Mouse (Mus musculus) heart, postnatal 0 days (tissue): Measurements from ENCODE around the gene Farp1. TPM values are rescaled to one million over a fixed set of nuclear protein-coding genes. Genes with fewer than 3 reads are reported as not detected.

Experiments used
- ATAC-seq: fragments of 200-750 bp; cut with Nextera tagmentation; 2 replicates; pipeline ENCODE4 v1.8.0; 2017; ENCODE audit warnings: low read depth, moderate number of reproducible peaks, moderate library complexity; ENCODE audit not compliant: insufficient read depth
- DNase-seq: peaks from one replicate; pipeline ENCODE4 v3.0.0-alpha.2; 2016; ENCODE audit warnings: low spot score
- H3K27ac ChIP-seq: fragments of 300-500 bp; sonication (generic); 2 replicates; pipeline ENCODE4 v1.5.1; 2014; ENCODE audit warnings: low read depth, mild to moderate bottlenecking
- H3K27me3 ChIP-seq: fragments of 300-500 bp; sonication (generic); 2 replicates; pipeline ENCODE4 v1.6.1; 2014; ENCODE audit warnings: low read length, mixed read lengths; ENCODE audit not compliant: control insufficient read depth, insufficient read depth
- H3K36me3 ChIP-seq: fragments of 300-500 bp; sonication (generic); replicated peaks from 2 replicates; pipeline ENCODE4 v1.6.1; 2014; ENCODE audit warnings: low read length, mixed read lengths; ENCODE audit not compliant: control insufficient read depth, insufficient read depth
- H3K4me1 ChIP-seq: fragments of 300-500 bp; sonication (generic); 2 replicates; pipeline ENCODE4 v1.6.1; 2014; ENCODE audit warnings: antibody characterized with exemption; ENCODE audit not compliant: control insufficient read depth, insufficient read depth
- H3K4me2 ChIP-seq: fragments of 300-500 bp; sonication (generic); 2 replicates; pipeline ENCODE4 v1.6.1; 2014; ENCODE audit warnings: low read depth, mild to moderate bottlenecking, low read length, moderate library complexity
- H3K4me3 ChIP-seq: fragments of 300-500 bp; sonication (generic); 2 replicates; pipeline ENCODE4 v1.5.1; 2014; ENCODE audit warnings: low read depth, low read length
- H3K9ac ChIP-seq: fragments of 300-500 bp; sonication (generic); replicated peaks from 2 replicates; pipeline ENCODE4 v1.6.1; 2014; ENCODE audit warnings: low read depth, low read length, mixed read lengths
- H3K9me3 ChIP-seq: fragments of 300-500 bp; sonication (generic); replicated peaks from 2 replicates; pipeline ENCODE4 v1.6.1; 2016; ENCODE audit warnings: low read length; ENCODE audit not compliant: control insufficient read depth
- CTCF ChIP-seq: IDR thresholded peaks from 2 replicates; pipeline ENCODE4 v1.5.1; 2016; ENCODE audit warnings: antibody characterized with exemption, control low read depth, low read depth
- EP300 ChIP-seq: IDR thresholded peaks from 2 replicates; pipeline ENCODE4 v1.6.1; 2016; ENCODE audit warnings: antibody characterized with exemption, low read depth
- WGBS: fragments of 180-500 bp; shearing (Covaris S2); extraction: QIAGEN DNeasy Blood & Tissue Kit; methylation state at CpG from one replicate; pipeline ENCODE4 v1.1.7; 2014; 5-methylcytosine and 5-hydroxymethylcytosine counted together
- polyA plus RNA-seq: library from polyadenylated mRNA; unstranded; fragments of >200 nt; fragmentation: Nextera tagmentation; extraction: Ambion mirVana; gene quantifications from 2 replicates; pipeline ENCODE4 v1.2.1, GENCODE M21; 2015
- total RNA-seq: library from RNA; depleted of rRNA; stranded (reverse); fragments of >200 nt; gene quantifications from 2 replicates; pipeline ENCODE4 v1.2.3, GENCODE M21; 2014; ENCODE audit warnings: low replicate concordance

Gene Farp1
- total and polyA plus RNA-seq, 2 experiments from 2014 or later = 5.4 to 14.9 TPM

DNA sequence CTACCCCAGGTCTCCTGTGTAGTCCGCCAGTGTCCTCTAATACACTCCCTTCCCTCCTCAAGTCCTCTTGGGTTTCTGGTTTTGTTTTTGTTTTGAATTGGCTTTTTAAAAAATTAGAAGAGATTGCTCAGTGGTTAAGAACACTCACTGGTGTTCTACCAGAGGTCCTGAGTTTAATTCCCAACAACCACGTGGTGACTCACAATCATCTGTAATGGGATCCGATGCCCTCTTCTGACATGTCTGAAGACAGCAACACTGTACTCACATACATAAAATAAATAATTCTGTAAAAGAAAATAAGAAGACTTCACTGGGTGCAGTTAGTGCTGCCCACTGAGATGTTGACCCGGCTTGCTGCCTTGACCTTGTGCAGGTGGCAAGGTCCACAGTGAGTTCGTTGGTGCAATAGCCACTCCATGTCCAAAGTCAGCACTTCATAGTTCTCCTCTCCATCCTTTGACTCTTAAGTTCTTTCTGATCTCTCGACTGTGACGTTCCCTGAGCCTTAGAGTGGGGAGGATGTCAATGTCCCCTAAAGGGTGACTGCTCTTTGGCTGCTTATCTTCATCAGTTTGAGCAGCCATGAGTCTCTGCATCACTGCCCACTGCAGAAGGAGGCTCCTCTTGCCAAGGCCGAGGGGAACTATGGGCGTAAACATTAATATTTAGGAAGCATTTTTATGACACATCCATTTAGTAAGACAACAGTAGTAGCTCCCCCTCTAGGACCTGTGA is 194.2 kb downstream of the Farp1 start:
- peaks cover 4% of the 10 kb centered on the region; the same call in 1 of the 2 replicates for H3K4me1 ChIP-seq
- no peaks in the 10 kb centered on the region for H3K9me3 ChIP-seq
- DNase-seq (no peak), ATAC-seq (no peak)
- no peak overlapping the region for H3K9ac ChIP-seq
- H3K4me2 ChIP-seq = no peak overlapping the region
- no peak overlapping the region for H3K4me3 ChIP-seq
- WGBS = 77% methylated on average over 9 of the region's 9 CpGs
- no peak overlapping the region for H3K27ac ChIP-seq
- peaks cover 33% of the 10 kb centered on the region for H3K36me3 ChIP-seq
- no peaks in the 10 kb centered on the region for H3K27me3 ChIP-seq
- no peak for TF ChIP-seq CTCF
- no peak for TF ChIP-seq EP300

DNA sequence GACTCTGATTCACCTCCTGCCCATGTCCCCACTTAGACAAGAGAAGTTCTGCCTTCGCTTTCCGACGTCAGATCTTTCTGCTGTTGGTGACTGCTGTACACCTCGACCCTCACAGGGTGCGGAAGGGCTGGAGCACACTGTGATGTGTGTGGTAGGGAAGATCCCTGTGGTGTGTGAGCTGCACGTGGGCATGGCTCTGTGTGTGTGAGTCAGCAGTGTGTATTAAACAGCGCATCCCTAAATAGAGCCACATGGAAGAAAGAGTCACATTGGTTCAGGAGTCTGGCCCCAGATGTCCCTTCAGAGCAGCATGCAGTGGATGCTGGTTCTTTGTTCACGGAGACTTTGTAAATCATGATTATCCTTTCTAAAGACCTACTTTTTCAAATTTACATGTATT is 196.2 kb downstream of the Farp1 start:
- H3K9me3 ChIP-seq = no peaks in the 10 kb centered on the region
- WGBS = 92% methylated on average over 8 of the region's 8 CpGs
- H3K27me3 ChIP-seq = no peaks in the 10 kb centered on the region
- DNase-seq (no peak), ATAC-seq (no peak)
- no peak overlapping the region for H3K4me2 ChIP-seq
- peaks cover 40% of the 10 kb centered on the region for H3K36me3 ChIP-seq
- peaks cover 3% of the 10 kb centered on the region; the same call in 1 of the 2 replicates for H3K4me1 ChIP-seq
- no peak overlapping the region for H3K9ac ChIP-seq
- no peak for TF ChIP-seq CTCF
- TF ChIP-seq EP300 = no peak
- no peak overlapping the region for H3K4me3 ChIP-seq
- H3K27ac ChIP-seq = no peak overlapping the region

DNA sequence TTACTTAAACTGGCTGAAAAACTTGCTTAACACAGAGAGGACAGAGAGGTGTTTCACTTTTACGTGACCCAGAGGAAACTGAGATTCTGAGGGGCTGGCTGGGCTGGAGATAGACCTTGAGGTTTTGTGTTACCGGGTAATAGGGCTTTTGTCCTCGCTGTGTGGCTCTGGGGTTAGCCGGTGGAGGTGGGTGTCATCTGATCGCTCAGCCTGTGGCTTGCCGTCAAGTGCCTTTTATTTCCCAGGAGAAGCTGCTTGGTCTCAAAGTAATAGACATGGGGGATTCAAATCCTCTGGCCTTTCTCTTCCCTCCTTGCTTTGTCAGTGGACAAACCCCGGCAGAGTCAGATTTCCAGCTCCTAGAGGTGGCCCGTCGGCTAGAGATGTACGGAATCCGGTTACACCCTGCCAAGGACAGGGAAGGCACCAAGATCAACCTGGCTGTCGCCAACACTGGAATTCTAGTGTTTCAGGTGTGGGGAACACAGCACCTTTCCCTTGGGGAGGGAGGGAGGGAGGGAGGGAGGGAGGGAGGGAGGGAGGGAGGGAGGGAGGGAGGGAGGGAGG is 199.8 kb downstream of the Farp1 start:
- ATAC-seq (no peak), DNase-seq (no peak)
- Histone ChIP-seq H3K4me1 (no peaks in the 10 kb centered on the region), H3K27me3 (no peaks in the 10 kb centered on the region), H3K4me2 (no peak overlapping the region), H3K36me3 (peaks cover 64% of the 10 kb centered on the region), H3K27ac (no peak overlapping the region), H3K9ac (no peak overlapping the region), H3K9me3 (no peaks in the 10 kb centered on the region), H3K4me3 (no peak overlapping the region)
- TF ChIP-seq CTCF (no peak), EP300 (no peak)
- 73% methylated on average over 12 of the region's 12 CpGs for WGBS

DNA sequence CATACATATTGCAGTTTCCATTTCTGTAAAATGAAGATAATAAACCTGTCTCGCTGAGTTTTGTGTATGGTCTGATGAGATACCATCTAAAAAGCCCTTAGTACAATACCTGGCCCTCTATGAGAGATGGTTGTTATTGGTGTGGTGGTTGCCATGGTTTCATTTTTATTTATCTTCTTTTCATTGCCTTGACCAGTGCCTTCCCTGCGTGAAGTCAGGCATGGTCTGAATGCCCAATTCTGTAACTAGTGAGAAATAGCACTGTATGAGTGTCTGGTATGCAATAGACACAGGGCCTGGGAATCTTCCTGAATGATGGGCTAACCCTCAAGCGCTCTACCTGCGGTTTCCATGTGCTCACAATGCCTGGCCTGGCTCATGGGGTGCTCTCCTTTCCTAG is 201.7 kb downstream of the Farp1 start:
- ATAC-seq (no peak), DNase-seq (no peak)
- H3K36me3 ChIP-seq = peaks cover 66% of the 10 kb centered on the region
- no peak overlapping the region for H3K27ac ChIP-seq
- H3K4me2 ChIP-seq = no peak overlapping the region
- 85% methylated on average over 4 of the region's 4 CpGs for WGBS
- H3K27me3 ChIP-seq = no peaks in the 10 kb centered on the region
- no peaks in the 10 kb centered on the region for H3K9me3 ChIP-seq
- H3K4me3 ChIP-seq = no peak overlapping the region
- TF ChIP-seq CTCF (no peak), EP300 (no peak)
- no peak overlapping the region for H3K9ac ChIP-seq
- H3K4me1 ChIP-seq = no peaks in the 10 kb centered on the region

DNA sequence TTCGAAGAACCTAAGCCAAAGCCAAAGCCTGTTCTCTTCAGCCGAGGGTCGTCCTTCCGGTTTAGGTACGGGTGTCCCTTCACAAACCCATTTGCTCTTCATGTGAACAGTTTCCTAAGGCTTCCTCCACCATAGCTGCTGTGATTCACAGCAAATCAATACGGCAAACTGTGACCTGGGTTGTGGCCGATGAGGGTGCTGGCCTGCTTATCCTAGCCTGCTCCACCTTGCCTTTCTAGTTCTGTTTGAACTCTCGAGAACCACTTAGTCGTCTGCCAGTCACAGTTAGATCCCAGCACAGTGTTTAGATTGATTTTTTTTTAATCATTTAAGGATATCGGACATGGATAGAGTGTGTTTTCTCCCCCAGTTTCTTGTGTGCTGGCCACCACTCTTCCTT is 203.7 kb downstream of the Farp1 start:
- no peaks in the 10 kb centered on the region for H3K9me3 ChIP-seq
- no peak overlapping the region for H3K4me3 ChIP-seq
- peaks cover 69% of the 10 kb centered on the region for H3K36me3 ChIP-seq
- TF ChIP-seq CTCF (no peak), EP300 (no peak)
- H3K27ac ChIP-seq = no peak overlapping the region
- 94% methylated on average over 10 of the region's 10 CpGs for WGBS
- H3K4me2 ChIP-seq = no peak overlapping the region
- ATAC-seq (no peak), DNase-seq (no peak)
- no peak overlapping the region for H3K9ac ChIP-seq
- H3K4me1 ChIP-seq = no peaks in the 10 kb centered on the region
- H3K27me3 ChIP-seq = no peaks in the 10 kb centered on the region

DNA sequence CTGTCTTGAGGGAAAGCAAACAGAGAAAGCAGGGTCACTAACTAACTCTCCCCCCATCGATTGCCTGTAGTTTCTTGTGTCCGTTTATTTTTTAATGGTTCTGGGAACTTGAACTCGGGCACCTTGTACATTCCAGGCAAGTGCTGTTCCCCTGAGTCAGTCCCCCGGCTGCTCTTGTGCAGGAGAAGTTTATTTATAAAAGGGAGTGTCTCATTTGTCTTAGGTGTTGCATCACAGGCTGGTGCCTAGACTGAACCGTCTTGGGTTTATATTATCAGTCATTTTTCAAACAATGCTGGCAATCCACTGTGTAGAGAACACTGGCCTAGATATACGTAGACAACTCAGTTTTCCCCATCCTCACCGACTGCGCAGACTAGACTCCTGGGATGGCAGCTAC is 204.4 kb downstream of the Farp1 start:
- H3K4me1 ChIP-seq = no peaks in the 10 kb centered on the region
- H3K4me2 ChIP-seq = no peak overlapping the region
- no peak overlapping the region for H3K4me3 ChIP-seq
- no peaks in the 10 kb centered on the region for H3K27me3 ChIP-seq
- ATAC-seq = no peak
- H3K9me3 ChIP-seq = no peaks in the 10 kb centered on the region
- TF ChIP-seq CTCF = no peak
- TF ChIP-seq EP300 = no peak
- peaks cover 70% of the 10 kb centered on the region for H3K36me3 ChIP-seq
- no peak overlapping the region for H3K9ac ChIP-seq
- DNase-seq = no peak
- 84% methylated on average over 8 of the region's 8 CpGs for WGBS
- H3K27ac ChIP-seq = no peak overlapping the region
